Mouse (Mus musculus) stomach, postnatal 0 days (tissue): ENCODE measurements around the gene Lrrtm3.

Experiments used
- CTCF ChIP-seq: IDR thresholded peaks from 2 replicates; pipeline ENCODE4 v1.5.1; 2016; ENCODE audit warnings: antibody characterized with exemption, low read depth, mild to moderate bottlenecking, moderate library complexity
- EP300 ChIP-seq: optimal IDR thresholded peaks from 2 replicates; pipeline ENCODE3; 2016; ENCODE audit warnings: antibody characterized with exemption

DNA sequence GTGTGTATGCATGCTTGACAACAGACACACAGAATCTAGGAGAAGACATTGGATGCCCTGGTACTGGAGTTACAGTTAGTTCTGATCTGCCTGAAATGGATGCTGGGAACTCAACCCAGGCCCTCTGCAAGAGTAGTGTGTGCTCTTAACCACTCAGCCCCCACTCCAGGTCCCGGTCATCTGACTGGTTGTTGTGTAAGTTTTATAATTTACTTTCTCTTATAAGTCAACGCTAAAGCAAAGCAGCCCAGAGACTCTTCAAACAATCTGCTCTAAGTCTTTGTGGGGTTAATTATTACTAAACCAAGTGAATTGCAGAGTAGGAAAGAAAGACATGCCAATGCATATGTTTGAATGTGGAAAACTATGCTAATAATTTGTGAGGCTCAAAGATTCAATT lies 110.7 kb downstream of the Lrrtm3 start:
- no peak for TF ChIP-seq CTCF
- TF ChIP-seq EP300 = no peak
